Mouse (Mus musculus): ENCODE results near the gene Pgrmc1.
A peak's percentile ranks its signal among the peaks of the same experiment; 100 is the strongest.

Gene Pgrmc1

DNA sequence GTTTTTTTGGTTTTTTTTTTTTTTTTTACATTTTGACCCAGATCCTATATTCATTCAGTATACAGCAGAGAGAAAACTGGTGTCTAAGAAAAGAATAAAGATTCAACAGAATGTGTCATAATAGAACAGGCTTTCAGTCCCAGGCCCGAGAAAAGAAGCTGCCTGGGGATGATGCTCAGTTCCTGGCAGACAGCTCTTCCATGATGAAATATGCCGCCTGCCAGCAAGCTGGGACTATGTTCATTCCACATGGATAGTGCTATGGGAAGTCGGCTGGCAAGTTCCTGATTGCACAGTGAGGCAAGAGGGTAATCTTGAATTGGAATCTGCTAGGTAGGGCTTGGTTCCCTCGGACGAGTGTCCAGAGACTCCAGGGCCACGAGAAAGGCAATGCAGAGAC lies 42.0 kb downstream of the Pgrmc1 start:
- TF ChIP-seq CTCF (conservative IDR thresholded peaks at IDR 0.05; ENCODE audit: low read length), result no peak
- no peak for TF ChIP-seq POU5F1 (IDR thresholded peaks at IDR 0.05; ENCODE audit: borderline replicate concordance, low read length)
- TF ChIP-seq NANOG (IDR thresholded peaks at IDR 0.05; ENCODE audit: borderline replicate concordance, low read length), result no peak
- H3K9me3 ChIP-seq (ENCODE audit: low read length), result no peaks in the 10 kb centered on the region
- H3K36me3 ChIP-seq (ENCODE audit: insufficient read depth, low read length), result no peaks in the 10 kb centered on the region
- no peaks in the 10 kb centered on the region for H3K27me3 ChIP-seq (ENCODE audit: insufficient read depth, low read length)
- no peak overlapping the region for H3K4me3 ChIP-seq (replicated peaks; ENCODE audit: low read length)
- H3K4me1 ChIP-seq (replicated peaks; ENCODE audit: low read depth, low read length), result peaks cover 5% of the 10 kb centered on the region; the same call in 1 of the 2 replicates

DNA sequence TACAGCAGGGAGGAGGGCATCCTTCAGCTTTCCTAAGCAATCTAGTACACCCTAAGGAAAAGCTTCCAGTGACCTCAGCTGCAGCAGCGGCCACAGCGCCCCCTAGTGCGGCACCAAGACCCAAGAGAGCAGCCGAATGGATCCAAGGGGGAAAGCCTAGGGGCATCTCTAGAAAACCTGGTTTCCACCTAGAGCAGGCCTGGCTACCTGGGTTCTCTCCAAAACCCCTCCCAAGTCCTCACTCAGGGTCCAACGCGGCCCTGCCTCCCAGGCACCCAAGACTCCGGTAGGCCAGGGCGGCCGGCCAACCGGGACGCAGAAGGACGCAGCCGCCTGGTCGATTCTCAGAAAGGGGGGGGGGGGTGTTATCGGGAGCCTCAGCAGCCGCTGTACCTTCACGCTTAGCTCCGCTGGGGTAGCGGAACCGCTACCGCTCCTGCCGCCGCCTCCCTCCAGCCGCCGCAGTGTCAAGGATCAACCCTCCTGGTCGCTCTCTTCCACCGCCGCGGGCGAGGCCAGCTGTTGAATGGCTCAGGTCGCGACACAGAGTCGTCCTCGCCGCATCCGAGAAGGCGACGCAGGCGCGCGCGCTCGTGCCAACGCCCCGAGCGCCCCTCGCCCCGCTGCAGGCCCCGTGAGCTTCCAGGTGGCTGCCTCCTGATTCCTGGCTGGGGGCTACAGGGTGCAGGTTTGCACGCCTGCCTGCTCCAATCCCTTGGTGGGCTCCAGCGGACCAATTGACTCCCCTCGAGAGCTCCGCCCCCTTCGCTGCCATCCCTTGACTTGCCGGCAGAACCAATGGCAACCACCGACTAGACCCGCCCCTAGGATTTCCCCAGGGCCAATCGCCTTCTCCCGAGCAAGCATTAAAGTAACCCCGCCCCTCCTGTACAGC lies 46.9 kb downstream of the Pgrmc1 start, which contains the start of gene Akap17b:
Gene Akap17b, minus strand, starts transcription at position 739 of the 895 bp plus-strand sequence.
- H3K27me3 ChIP-seq (ENCODE audit: insufficient read depth, low read length), result no peaks in the 10 kb centered on the region
- TF ChIP-seq POU5F1 (IDR thresholded peaks at IDR 0.05; ENCODE audit: borderline replicate concordance, low read length), result no peak
- TF ChIP-seq CTCF (conservative IDR thresholded peaks at IDR 0.05; ENCODE audit: low read length), result peak; percentile 61
- TF ChIP-seq NANOG (IDR thresholded peaks at IDR 0.05; ENCODE audit: borderline replicate concordance, low read length), result no peak

More for the DNA sequence above, 46.9 kb downstream of the Pgrmc1 start, which contains the start of gene Akap17b:
- H3K36me3 ChIP-seq (ENCODE audit: insufficient read depth, low read length), result no peaks in the 10 kb centered on the region
- peaks cover 3% of the 10 kb centered on the region; the same call in 1 of the 2 replicates for H3K9me3 ChIP-seq (ENCODE audit: low read length)
- H3K4me3 ChIP-seq (replicated peaks; ENCODE audit: low read length), result peak within 1 kb of the TSS; percentile 85
- peaks cover 14% of the 10 kb centered on the region for H3K4me1 ChIP-seq (replicated peaks; ENCODE audit: low read depth, low read length)

Data from E14TG2a.4 (cell line).